Mouse (Mus musculus) midbrain, embryonic 14.5 days (tissue): ENCODE measurements around the gene Rtl9. TPM values are rescaled to one million over a fixed set of nuclear protein-coding genes. Genes with fewer than 3 reads are reported as not detected.

Source experiments
- ATAC-seq: fragments of 200-750 bp; cut with Nextera tagmentation; 2 replicates; pipeline ENCODE4 v1.8.0; 2017; ENCODE audit warnings: moderate number of reproducible peaks, moderate library complexity; ENCODE audit not compliant: low FRiP score, low TSS enrichment
- DNase-seq: peaks from one replicate; pipeline ENCODE4 v3.0.0-alpha.2; 2015
- H3K27ac ChIP-seq: fragments of 300-500 bp; sonication (generic); replicated peaks from 2 replicates; pipeline ENCODE4 v1.5.1; 2014; ENCODE audit warnings: mild to moderate bottlenecking, low read depth, low read length, moderate library complexity
- H3K27me3 ChIP-seq: fragments of 300-500 bp; sonication (generic); 2 replicates; pipeline ENCODE4 v1.6.1; 2014; ENCODE audit warnings: low read length, control low read depth, mixed read lengths; ENCODE audit not compliant: control insufficient read depth, insufficient read depth
- H3K36me3 ChIP-seq: fragments of 300-500 bp; sonication (generic); 2 replicates; pipeline ENCODE4 v1.6.1; 2014; ENCODE audit warnings: low read length, control low read depth; ENCODE audit not compliant: control insufficient read depth, insufficient read depth
- H3K4me1 ChIP-seq: fragments of 300-500 bp; sonication (generic); 2 replicates; pipeline ENCODE4 v1.6.1; 2014; ENCODE audit warnings: mild to moderate bottlenecking, antibody characterized with exemption, low read length, control low read depth; ENCODE audit not compliant: control insufficient read depth, insufficient read depth
- H3K4me2 ChIP-seq: fragments of 300-500 bp; sonication (generic); 2 replicates; pipeline ENCODE4 v1.6.1; 2014; ENCODE audit warnings: mild to moderate bottlenecking, low read length, moderate library complexity
- H3K4me3 ChIP-seq: fragments of 300-500 bp; sonication (generic); replicated peaks from 2 replicates; pipeline ENCODE4 v1.5.1; 2014; ENCODE audit warnings: low read depth, low read length
- H3K9ac ChIP-seq: fragments of 300-500 bp; sonication (generic); replicated peaks from 2 replicates; pipeline ENCODE4 v1.6.1; 2014; ENCODE audit warnings: mild to moderate bottlenecking, low read length, moderate library complexity
- H3K9me3 ChIP-seq: fragments of 300-500 bp; sonication (generic); 2 replicates; pipeline ENCODE4 v1.6.1; 2016; ENCODE audit warnings: low read length, control low read depth, mixed read lengths; ENCODE audit not compliant: control insufficient read depth
- WGBS: fragments of 180-500 bp; shearing (Covaris S2); extraction: QIAGEN DNeasy Blood & Tissue Kit; methylation state at CpG from one replicate; pipeline ENCODE4 v1.1.7; 2014; 5-methylcytosine and 5-hydroxymethylcytosine counted together
- polyA plus RNA-seq: library from polyadenylated mRNA; unstranded; fragments of >200 nt; fragmentation: Nextera tagmentation; extraction: Ambion mirVana; gene quantifications from 2 replicates; pipeline ENCODE4 v1.2.1, GENCODE M21; 2014

The Rtl9 gene
- polyA plus RNA-seq: 0.63 and 0.66 TPM in 2 replicates

DNA sequence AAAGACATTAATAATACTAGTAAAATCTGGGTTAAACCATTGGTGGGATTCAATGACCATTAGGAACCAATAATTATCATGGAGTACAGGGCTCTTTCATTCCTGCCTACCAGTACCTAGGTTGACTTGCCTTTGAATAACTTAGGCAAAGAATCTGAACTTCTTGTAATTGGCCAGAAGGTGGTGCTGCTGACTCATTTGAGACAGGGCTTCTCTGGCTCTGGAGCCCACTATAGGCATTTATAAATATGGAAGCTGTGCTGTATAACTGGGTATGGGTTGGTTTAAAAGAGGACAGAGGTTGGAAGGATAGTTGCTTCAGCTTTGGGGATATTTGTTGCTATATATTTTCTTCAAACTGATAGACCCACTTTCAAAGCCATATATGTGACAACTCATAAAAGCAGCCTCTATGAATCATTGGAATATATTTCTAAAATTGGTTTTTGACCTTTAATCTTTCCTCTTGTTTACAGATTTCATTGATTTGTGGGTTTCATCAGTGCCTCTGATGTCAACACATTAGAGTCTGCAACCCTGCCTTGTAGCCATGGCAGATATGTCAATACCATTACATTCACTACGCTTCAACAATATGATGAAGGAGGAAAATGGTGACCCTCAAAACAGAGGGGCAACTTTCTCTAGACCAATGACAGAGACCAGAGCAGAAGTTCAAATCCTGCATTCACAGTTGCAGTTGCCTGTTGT, at the start of gene Rtl9:
Gene Rtl9, plus strand, starts transcription at position 551 of the 711 bp plus-strand sequence.
- H3K4me3 ChIP-seq: no peak within 1 kb of the TSS
- no peaks in the 10 kb centered on the region for H3K4me1 ChIP-seq
- H3K9ac ChIP-seq: no peak within 1 kb of the TSS
- no peaks in the 10 kb centered on the region for H3K36me3 ChIP-seq
- ATAC-seq (no peak), DNase-seq (peak; percentile 77)
- no peaks in the 10 kb centered on the region for H3K27me3 ChIP-seq
- H3K27ac ChIP-seq: no peak within 1 kb of the TSS
- no peaks in the 10 kb centered on the region for H3K9me3 ChIP-seq
- WGBS: 100% methylated on average over 1 of the region's 1 CpGs
- no peak within 1 kb of the TSS for H3K4me2 ChIP-seq

GRCm38 (mm10) chrX:143051478-143051877, 47.9 kb upstream of the Rtl9 start:
- Histone ChIP-seq H3K4me1 (no peaks in the 10 kb centered on the region), H3K36me3 (no peaks in the 10 kb centered on the region), H3K27me3 (no peaks in the 10 kb centered on the region), H3K27ac (no peak overlapping the region), H3K9ac (no peak overlapping the region), H3K4me3 (no peak overlapping the region), H3K9me3 (no peaks in the 10 kb centered on the region), H3K4me2 (no peak overlapping the region)
- ATAC-seq (no peak), DNase-seq (peak; percentile 49)

DNA sequence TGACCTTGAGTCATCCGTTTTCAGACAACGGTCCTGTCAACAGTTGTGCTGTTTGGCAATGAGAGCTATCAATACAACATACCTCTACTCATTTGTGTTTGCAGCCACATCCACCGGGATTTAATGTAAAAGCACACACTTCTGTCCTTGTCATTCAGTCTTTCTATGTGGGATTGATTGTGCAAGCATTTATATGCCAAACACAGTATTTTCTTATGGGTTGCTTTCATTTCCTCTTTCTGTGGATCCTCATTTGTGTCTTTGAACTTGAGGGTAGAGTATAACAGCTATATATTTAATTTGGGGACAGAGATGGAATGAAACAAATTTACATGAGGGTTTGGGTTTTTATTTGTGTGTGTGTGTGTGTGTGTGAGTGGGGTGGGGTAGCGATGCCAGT, 47.5 kb upstream of the Rtl9 start:
- Histone ChIP-seq H3K9ac (no peak overlapping the region), H3K4me2 (no peak overlapping the region), H3K27me3 (no peaks in the 10 kb centered on the region), H3K27ac (no peak overlapping the region), H3K9me3 (no peaks in the 10 kb centered on the region), H3K4me1 (no peaks in the 10 kb centered on the region), H3K36me3 (no peaks in the 10 kb centered on the region), H3K4me3 (no peak overlapping the region)
- ATAC-seq (no peak), DNase-seq (no peak)
- WGBS: 78% methylated on average over 4 of the region's 4 CpGs

GRCm38 (mm10) chrX:143058829-143059228, 40.6 kb upstream of the Rtl9 start:
- no peak overlapping the region for H3K9ac ChIP-seq
- 20% methylated on average over 12 of the region's 12 CpGs for WGBS
- no peaks in the 10 kb centered on the region for H3K9me3 ChIP-seq
- H3K36me3 ChIP-seq: no peaks in the 10 kb centered on the region
- H3K27me3 ChIP-seq: no peaks in the 10 kb centered on the region
- ATAC-seq (peak; percentile 48; the same call in 1 of the 2 replicates), DNase-seq (peak; percentile 85)
- no peak overlapping the region for H3K4me3 ChIP-seq
- no peaks in the 10 kb centered on the region for H3K4me1 ChIP-seq
- H3K4me2 ChIP-seq: peak overlapping the region; percentile 22; the same call in 1 of the 2 replicates
- no peak overlapping the region for H3K27ac ChIP-seq

- ATAC-seq (no peak), DNase-seq (no peak)
- 75% methylated on average over 11 of the region's 11 CpGs for WGBS
Measured at GRCm38 (mm10) chrX:143062641-143063355, 36.6 kb upstream of the Rtl9 start.

DNA sequence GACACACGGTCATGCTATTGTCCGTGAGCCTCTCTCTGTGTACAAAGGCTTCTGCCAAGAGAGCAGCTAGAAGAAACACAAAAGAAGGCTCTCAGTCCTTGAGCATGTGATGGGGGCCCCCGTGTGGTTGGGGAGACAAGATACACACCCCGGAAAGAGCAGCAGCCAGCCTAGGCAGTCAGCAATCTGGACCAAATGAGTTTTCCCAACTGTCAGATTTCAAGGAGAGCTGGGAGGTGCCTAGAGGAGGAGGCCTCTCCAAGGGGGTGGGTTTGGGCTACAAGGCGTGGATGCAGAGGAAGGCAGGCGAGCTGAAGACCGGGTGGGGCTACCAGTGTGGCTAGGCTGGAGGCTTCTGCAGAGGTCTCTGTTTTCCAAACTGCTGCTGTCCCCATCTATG, 35.6 kb upstream of the Rtl9 start:
- ATAC-seq (no peak), DNase-seq (no peak)
- WGBS: 52% methylated on average over 7 of the region's 7 CpGs
- Histone ChIP-seq H3K36me3 (no peaks in the 10 kb centered on the region), H3K9me3 (no peaks in the 10 kb centered on the region), H3K4me1 (no peaks in the 10 kb centered on the region), H3K4me3 (no peak overlapping the region), H3K4me2 (no peak overlapping the region), H3K27ac (no peak overlapping the region), H3K27me3 (no peaks in the 10 kb centered on the region), H3K9ac (no peak overlapping the region)

More at GRCm38 (mm10) chrX:143062641-143063355, 36.6 kb upstream of the Rtl9 start:
- no peaks in the 10 kb centered on the region for H3K9me3 ChIP-seq
- H3K4me1 ChIP-seq: no peaks in the 10 kb centered on the region
- H3K27me3 ChIP-seq: no peaks in the 10 kb centered on the region
- H3K27ac ChIP-seq: no peak overlapping the region
- no peak overlapping the region for H3K9ac ChIP-seq
- H3K36me3 ChIP-seq: no peaks in the 10 kb centered on the region
- H3K4me2 ChIP-seq: no peak overlapping the region
- no peak overlapping the region for H3K4me3 ChIP-seq

DNA sequence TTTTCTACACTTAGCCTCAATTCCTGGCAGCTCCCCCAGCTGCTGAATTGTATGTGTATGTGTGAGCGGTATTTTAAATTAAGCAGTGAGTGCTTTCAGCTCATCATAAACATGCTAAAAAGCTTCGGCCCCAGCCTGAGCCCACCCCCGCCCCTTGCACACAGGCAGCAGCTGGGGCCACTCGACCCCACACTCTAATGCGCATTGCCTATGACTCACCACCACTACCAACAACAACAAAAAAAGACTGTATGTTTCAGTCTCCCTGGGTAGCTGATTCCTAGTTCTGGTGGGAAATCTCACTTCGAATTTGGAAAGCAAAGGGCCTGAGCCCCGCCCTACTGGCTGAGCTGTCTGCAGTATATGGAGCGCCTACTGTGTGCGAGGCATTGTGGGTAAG, 35.1 kb upstream of the Rtl9 start:
- Histone ChIP-seq H3K36me3 (no peaks in the 10 kb centered on the region), H3K4me3 (no peak overlapping the region), H3K27ac (no peak overlapping the region), H3K9ac (no peak overlapping the region), H3K4me1 (no peaks in the 10 kb centered on the region), H3K27me3 (no peaks in the 10 kb centered on the region), H3K9me3 (no peaks in the 10 kb centered on the region), H3K4me2 (no peak overlapping the region)
- ATAC-seq (no peak), DNase-seq (no peak)
- WGBS: 77% methylated on average over 9 of the region's 9 CpGs

DNA sequence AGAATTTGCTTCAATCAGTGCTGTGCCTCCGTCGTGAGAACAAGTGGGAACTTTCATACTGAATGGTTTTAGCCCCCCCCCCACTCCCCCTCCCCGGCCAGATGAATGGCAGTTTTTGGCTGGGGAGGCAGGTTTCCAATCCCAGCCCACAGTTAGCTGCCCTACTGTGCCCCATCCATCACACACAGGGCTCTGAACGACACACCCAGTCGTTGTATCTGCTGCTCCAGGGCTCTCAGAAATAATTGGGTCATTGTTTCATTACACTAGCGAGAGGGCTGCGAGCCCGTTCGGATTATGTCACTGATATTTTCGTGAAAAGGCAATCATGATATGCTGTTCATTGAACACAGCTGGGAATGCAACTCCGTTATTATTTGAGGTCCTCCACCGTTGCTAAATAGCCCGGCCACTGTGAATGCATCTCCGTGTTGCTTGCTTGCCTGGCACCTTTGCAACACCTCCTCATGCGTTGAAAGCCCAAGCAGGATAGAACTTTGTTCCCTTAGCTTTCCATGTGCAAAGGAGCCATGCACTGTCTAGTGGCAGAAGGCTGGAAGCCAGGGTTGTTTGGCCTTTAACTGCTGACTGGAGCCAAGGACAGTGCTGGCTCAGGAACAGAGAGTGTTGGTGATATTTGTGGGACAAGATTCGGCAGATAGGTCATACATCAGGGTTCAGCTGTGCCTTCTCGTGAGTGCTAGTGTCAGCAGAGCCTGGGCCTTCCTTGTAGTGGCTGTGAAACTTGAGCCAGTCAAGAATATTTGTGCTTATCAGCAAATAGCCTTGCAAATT, 32.9 kb upstream of the Rtl9 start:
- Histone ChIP-seq H3K4me1 (no peaks in the 10 kb centered on the region), H3K4me2 (no peak overlapping the region), H3K36me3 (no peaks in the 10 kb centered on the region), H3K9me3 (no peaks in the 10 kb centered on the region), H3K9ac (no peak overlapping the region), H3K27me3 (no peaks in the 10 kb centered on the region), H3K4me3 (no peak overlapping the region), H3K27ac (no peak overlapping the region)
- DNase-seq: no peak
- 60% methylated on average over 17 of the region's 17 CpGs for WGBS
- ATAC-seq: no peak
